Mouse (Mus musculus) layer of hippocampus, adult 18-20 months (tissue): Measurements from ENCODE around the gene Nxn. TPM values are rescaled to one million over a fixed set of nuclear protein-coding genes. Genes with fewer than 3 reads are reported as not detected.

ENCODE experiments used
- DNase-seq, 2 experiments: peaks; one replicate each; pipeline ENCODE4 v3.0.0; 2022; ENCODE audit warnings: low spot score in 2 of 2
- total RNA-seq, 2 experiments: library from RNA; stranded (reverse); gene quantifications; 2 replicates each; pipeline ENCODE4 v1.2.3; 2021

The Nxn gene
- total RNA-seq, 2 experiments from 2014 or later, result 10.1 to 12.4 TPM

- DNase-seq, result peak in 1 of 2 experiments; percentile 53
Measured at GRCm38 (mm10) chr11:76268001-76268459, 130.9 kb downstream of the Nxn start.

- DNase-seq, result no peak
Measured at GRCm38 (mm10) chr11:76267550-76267949, 131.4 kb downstream of the Nxn start.

GRCm38 (mm10) chr11:76262611-76263351, 136.2 kb downstream of the Nxn start:
- no peak for DNase-seq

GRCm38 (mm10) chr11:76261224-76261623, 137.7 kb downstream of the Nxn start:
- no peak for DNase-seq

- DNase-seq, result peak in 1 of 2 experiments; percentile 27
Measured at GRCm38 (mm10) chr11:76260208-76261050, 138.5 kb downstream of the Nxn start.

GRCm38 (mm10) chr11:76258511-76258910, 140.4 kb downstream of the Nxn start:
- no peak for DNase-seq

- no peak for DNase-seq
Measured at GRCm38 (mm10) chr11:76257386-76257785, 141.6 kb downstream of the Nxn start.

- DNase-seq, result no peak
Measured at GRCm38 (mm10) chr11:76256129-76256528, 142.8 kb downstream of the Nxn start.

GRCm38 (mm10) chr11:76255431-76256001, 143.4 kb downstream of the Nxn start:
- DNase-seq, result peak; percentile 38 to 63

- DNase-seq, result no peak
Measured at GRCm38 (mm10) chr11:76253918-76254264, 145.0 kb downstream of the Nxn start.

GRCm38 (mm10) chr11:76253145-76253917, 145.6 kb downstream of the Nxn start:
- peak; percentile 62 to 91 for DNase-seq

- DNase-seq, result no peak
Measured at GRCm38 (mm10) chr11:76252036-76252435, 146.9 kb downstream of the Nxn start.

- no peak for DNase-seq
Measured at GRCm38 (mm10) chr11:76247239-76247638, 151.7 kb downstream of the Nxn start.

GRCm38 (mm10) chr11:76246439-76246838, 152.5 kb downstream of the Nxn start:
- no peak for DNase-seq

- no peak for DNase-seq
Measured at GRCm38 (mm10) chr11:76243811-76244546, 155.0 kb downstream of the Nxn start.

GRCm38 (mm10) chr11:76242901-76243810, 155.8 kb downstream of the Nxn start, which contains the start of the genes Mrm3 and Glod4:
Mrm3 (plus strand) TSS chr11:76243715.
Glod4 (minus strand) TSS chr11:76243725.
- peak; percentile 84 to 93 for DNase-seq

- DNase-seq, result no peak
Measured at GRCm38 (mm10) chr11:76239750-76240149, 159.2 kb downstream of the Nxn start.

- no peak for DNase-seq
Measured at GRCm38 (mm10) chr11:76236136-76236535, 162.8 kb downstream of the Nxn start.

GRCm38 (mm10) chr11:76225051-76225450, 173.9 kb downstream of the Nxn start:
- no peak for DNase-seq
